Mouse (Mus musculus): Measurements from ENCODE around the gene Tns1.

Tns1 gene

GRCm38 (mm10) chr1:74058771-74059170 lies 65.5 kb downstream of the Tns1 start:
- no peak for DNase-seq (ENCODE audit: low spot score in 2 of 2)

- no peak for DNase-seq (ENCODE audit: low spot score in 2 of 2)
Observed at GRCm38 (mm10) chr1:74058309-74058708, 65.9 kb downstream of the Tns1 start.

- DNase-seq (ENCODE audit: low spot score in 2 of 2) = no peak
Observed at GRCm38 (mm10) chr1:74057501-74057900, 66.7 kb downstream of the Tns1 start.

GRCm38 (mm10) chr1:74055552-74055951 lies 68.7 kb downstream of the Tns1 start:
- DNase-seq (ENCODE audit: low spot score in 2 of 2) = no peak

GRCm38 (mm10) chr1:74054471-74054870 lies 69.8 kb downstream of the Tns1 start:
- DNase-seq (ENCODE audit: low spot score in 2 of 2) = no peak

- no peak for DNase-seq (ENCODE audit: low spot score in 2 of 2)
Observed at GRCm38 (mm10) chr1:74054007-74054406, 70.2 kb downstream of the Tns1 start.

- DNase-seq (ENCODE audit: low spot score in 2 of 2) = no peak
Observed at GRCm38 (mm10) chr1:74053068-74053467, 71.2 kb downstream of the Tns1 start.

- DNase-seq (ENCODE audit: low spot score in 2 of 2) = no peak
Observed at GRCm38 (mm10) chr1:74051349-74051748, 72.9 kb downstream of the Tns1 start.

GRCm38 (mm10) chr1:74049430-74049829 lies 74.8 kb downstream of the Tns1 start:
- DNase-seq (ENCODE audit: low spot score in 2 of 2) = peak; percentile 65 to 75

- DNase-seq (ENCODE audit: low spot score in 2 of 2) = no peak
Observed at GRCm38 (mm10) chr1:74047722-74048121, 76.5 kb downstream of the Tns1 start.

- no peak for DNase-seq (ENCODE audit: low spot score in 2 of 2)
Observed at GRCm38 (mm10) chr1:74047311-74047710, 76.9 kb downstream of the Tns1 start.

- DNase-seq (ENCODE audit: low spot score in 2 of 2) = no peak
Observed at GRCm38 (mm10) chr1:74045034-74045433, 79.2 kb downstream of the Tns1 start.

- no peak for DNase-seq (ENCODE audit: low spot score in 2 of 2)
Observed at GRCm38 (mm10) chr1:74044421-74044820, 79.8 kb downstream of the Tns1 start.

GRCm38 (mm10) chr1:74043584-74044105 lies 80.6 kb downstream of the Tns1 start:
- DNase-seq (ENCODE audit: low spot score in 2 of 2) = no peak

GRCm38 (mm10) chr1:74042711-74043467 lies 81.4 kb downstream of the Tns1 start:
- no peak for DNase-seq (ENCODE audit: low spot score in 2 of 2)

- DNase-seq (ENCODE audit: low spot score in 2 of 2) = no peak
Observed at GRCm38 (mm10) chr1:74041692-74042091, 82.6 kb downstream of the Tns1 start.

GRCm38 (mm10) chr1:74041178-74041577 lies 83.1 kb downstream of the Tns1 start:
- DNase-seq (ENCODE audit: low spot score in 2 of 2) = no peak

- DNase-seq (ENCODE audit: low spot score in 2 of 2) = peak; percentile 65 to 74
Observed at GRCm38 (mm10) chr1:74036560-74037390, 87.5 kb downstream of the Tns1 start.

- DNase-seq (ENCODE audit: low spot score in 2 of 2) = peak in 1 of 2 experiments; percentile 41
Observed at GRCm38 (mm10) chr1:74035912-74036489, 88.2 kb downstream of the Tns1 start.

- DNase-seq (ENCODE audit: low spot score in 2 of 2) = no peak
Observed at GRCm38 (mm10) chr1:74035487-74035886, 88.8 kb downstream of the Tns1 start.

- peak; percentile 80 to 89 for DNase-seq (ENCODE audit: low spot score in 2 of 2)
Observed at GRCm38 (mm10) chr1:74034736-74035135, 89.5 kb downstream of the Tns1 start.

GRCm38 (mm10) chr1:74034211-74034610 lies 90.0 kb downstream of the Tns1 start:
- no peak for DNase-seq (ENCODE audit: low spot score in 2 of 2)

Data from heart, adult 9 months (tissue).